Mouse (Mus musculus): ENCODE measurements around the gene E4f1. TPM values are rescaled to one million over a fixed set of nuclear protein-coding genes. Genes with fewer than 3 reads are reported as not detected.

The E4f1 gene
- polyA plus RNA-seq, 1 experiment from 2014 or later = 50.5 TPM

- Histone ChIP-seq H3K9ac (no peak overlapping the region), H3K27me3 (no peaks in the 10 kb centered on the region), H3K27ac (replicated peaks) (peak overlapping the region; percentile 67), H3K4me3 (no peak overlapping the region), H3K9me3 (no peaks in the 10 kb centered on the region), H3K4me2 (no peak overlapping the region), H3K36me3 (peaks cover 44% of the 10 kb centered on the region), H3K4me1 (replicated peaks) (peaks cover 26% of the 10 kb centered on the region)
- peak; percentile 31; the same call in 1 of the 2 replicates for ATAC-seq (ENCODE audit: low FRiP score, low read depth)
- WGBS = 65% methylated on average over 3 of the region's 3 CpGs
These were observed 25.3 kb upstream of the E4f1 start for GRCm38 (mm10) chr17:24495443-24495842.

GRCm38 (mm10) chr17:24494627-24495335 lies 24.7 kb upstream of the E4f1 start:
- no peak overlapping the region for H3K4me2 ChIP-seq
- no peaks in the 10 kb centered on the region for H3K27me3 ChIP-seq
- ATAC-seq (ENCODE audit: low FRiP score, low read depth) = peak; percentile 62; the same call in 1 of the 2 replicates
- peak overlapping the region; percentile 67 for H3K27ac ChIP-seq (replicated peaks)
- H3K4me3 ChIP-seq = no peak overlapping the region
- peaks cover 41% of the 10 kb centered on the region for H3K36me3 ChIP-seq
- H3K9ac ChIP-seq = no peak overlapping the region
- WGBS = 41% methylated on average over 2 of the region's 2 CpGs
- H3K9me3 ChIP-seq = no peaks in the 10 kb centered on the region
- peaks cover 33% of the 10 kb centered on the region for H3K4me1 ChIP-seq (replicated peaks)

GRCm38 (mm10) chr17:24490399-24490798 lies 20.3 kb upstream of the E4f1 start:
- Histone ChIP-seq H3K4me1 (replicated peaks) (peaks cover 47% of the 10 kb centered on the region), H3K27ac (replicated peaks) (peak overlapping the region; percentile 97)
- WGBS = 60% methylated on average over 4 of the region's 4 CpGs

DNA sequence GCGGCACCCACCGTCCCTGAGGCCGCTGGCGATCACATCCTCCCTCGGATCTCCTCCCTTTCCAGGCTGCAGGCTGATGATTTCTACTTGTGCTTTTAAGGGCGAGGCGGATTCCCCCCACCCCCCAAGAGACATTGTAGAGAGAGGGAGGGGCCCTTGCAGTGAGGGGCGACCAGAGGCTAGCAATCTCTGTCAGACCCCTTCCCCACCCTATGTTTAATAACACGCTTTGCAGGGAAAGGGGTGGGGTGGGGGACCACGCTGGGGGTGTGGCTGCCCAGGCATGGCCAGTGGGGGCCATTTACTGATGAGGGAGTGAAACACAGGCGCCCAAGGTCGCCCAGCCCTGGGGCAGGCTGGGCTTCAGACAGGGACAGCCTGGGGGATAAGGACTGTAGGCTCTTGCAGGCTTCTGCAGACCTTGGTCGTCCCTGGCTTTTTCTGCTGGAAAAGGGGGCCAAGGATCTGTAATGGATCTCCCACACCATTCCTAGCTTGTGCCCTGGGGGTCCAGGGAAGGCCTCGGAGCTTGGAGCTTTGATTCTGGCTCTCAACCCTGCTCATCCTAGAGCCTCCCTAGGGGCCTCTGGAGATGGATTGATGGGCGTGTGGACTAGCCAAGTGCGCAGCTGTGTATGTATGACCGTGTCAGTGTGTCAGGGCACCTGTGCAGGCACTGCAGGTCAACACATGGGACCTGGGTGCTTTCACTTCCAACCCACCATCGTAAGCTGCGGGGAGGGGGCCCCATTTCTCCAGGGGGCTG lies 19.3 kb upstream of the E4f1 start:
- 11% methylated on average over 19 of the region's 19 CpGs for WGBS
- ATAC-seq (ENCODE audit: low FRiP score, low read depth) = peak; percentile 52

More at GRCm38 (mm10) chr17:24490399-24490798, 20.3 kb upstream of the E4f1 start:
- Histone ChIP-seq H3K36me3 (peaks cover under 1% of the 10 kb centered on the region; the same call in 1 of the 2 replicates), H3K27me3 (no peaks in the 10 kb centered on the region), H3K9me3 (no peaks in the 10 kb centered on the region), H3K4me3 (peak overlapping the region; percentile 90), H3K9ac (peak overlapping the region; percentile 97; the same call in 1 of the 2 replicates), H3K4me2 (peak overlapping the region; percentile 76)
- ATAC-seq (ENCODE audit: low FRiP score, low read depth) = no peak

DNA sequence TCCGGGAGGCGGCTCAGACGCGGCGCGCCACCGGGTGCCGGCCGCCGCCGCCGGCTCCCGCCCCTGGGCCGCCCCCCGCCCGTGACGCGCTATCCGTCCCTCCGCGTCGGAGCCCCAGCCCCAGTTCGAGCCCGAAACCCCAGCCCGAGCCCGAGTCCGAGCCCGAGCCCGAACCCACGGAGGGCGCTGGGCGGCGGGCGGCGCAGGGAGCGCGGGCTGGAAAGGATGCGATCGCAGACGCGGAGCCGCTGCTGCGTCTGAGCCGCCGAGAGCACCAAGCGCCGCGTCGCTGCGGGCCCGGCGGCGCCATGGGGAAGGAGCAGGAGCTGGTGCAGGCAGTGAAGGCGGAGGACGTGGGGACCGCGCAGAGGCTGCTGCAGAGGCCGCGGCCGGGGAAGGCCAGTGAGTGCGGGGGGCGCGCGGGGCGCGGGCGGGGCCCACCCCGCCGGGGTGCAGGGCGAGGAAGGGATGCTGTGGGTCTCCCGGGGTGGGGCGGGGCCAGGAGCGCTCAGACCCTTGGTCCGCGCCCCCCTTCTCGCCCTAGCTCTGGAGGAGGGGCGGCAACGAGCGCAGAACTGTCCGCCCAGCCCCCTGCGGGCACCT lies 18.6 kb upstream of the E4f1 start:
- under 1% methylated on average over 56 of the region's 81 CpGs for WGBS
- H3K4me3 ChIP-seq = peak overlapping the region; percentile 90
- peak overlapping the region; percentile 76 for H3K4me2 ChIP-seq
- H3K4me1 ChIP-seq (replicated peaks) = peaks cover 41% of the 10 kb centered on the region
- no peaks in the 10 kb centered on the region for H3K9me3 ChIP-seq
- H3K9ac ChIP-seq = peak overlapping the region; percentile 97
- H3K27me3 ChIP-seq = no peaks in the 10 kb centered on the region
- peak; percentile 77 for ATAC-seq (ENCODE audit: low FRiP score, low read depth)
- H3K27ac ChIP-seq (replicated peaks) = peak overlapping the region; percentile 97
- no peaks in the 10 kb centered on the region for H3K36me3 ChIP-seq

More for the DNA sequence above, 19.3 kb upstream of the E4f1 start:
- Histone ChIP-seq H3K27me3 (no peaks in the 10 kb centered on the region), H3K9ac (peak overlapping the region; percentile 97), H3K4me1 (replicated peaks) (peaks cover 41% of the 10 kb centered on the region), H3K36me3 (no peaks in the 10 kb centered on the region), H3K4me2 (peak overlapping the region; percentile 76), H3K27ac (replicated peaks) (peak overlapping the region; percentile 97), H3K4me3 (peak overlapping the region; percentile 90), H3K9me3 (no peaks in the 10 kb centered on the region)

- peak within 1 kb of the TSS; percentile 76 for H3K4me2 ChIP-seq
- H3K4me3 ChIP-seq = peak within 1 kb of the TSS; percentile 90
These were observed 18.1 kb upstream of the E4f1 start, which contains the start of gene Caskin1 for GRCm38 (mm10) chr17:24488186-24488661. Caskin1 (plus strand) TSS chr17:24488601.

GRCm38 (mm10) chr17:24485090-24485860 lies 15.2 kb upstream of the E4f1 start:
- Histone ChIP-seq H3K9ac (peak overlapping the region; percentile 15; the same call in 1 of the 2 replicates), H3K9me3 (no peaks in the 10 kb centered on the region), H3K4me1 (replicated peaks) (peaks cover 31% of the 10 kb centered on the region), H3K36me3 (no peaks in the 10 kb centered on the region), H3K27ac (replicated peaks) (peak overlapping the region; percentile 74), H3K27me3 (no peaks in the 10 kb centered on the region), H3K4me2 (peak overlapping the region; percentile 12; the same call in 1 of the 2 replicates), H3K4me3 (no peak overlapping the region)
- ATAC-seq (ENCODE audit: low FRiP score, low read depth) = no peak
- 42% methylated on average over 11 of the region's 11 CpGs for WGBS

More at GRCm38 (mm10) chr17:24488186-24488661, 18.1 kb upstream of the E4f1 start, which contains the start of gene Caskin1:
- Histone ChIP-seq H3K27me3 (no peaks in the 10 kb centered on the region), H3K4me1 (replicated peaks) (peaks cover 41% of the 10 kb centered on the region), H3K27ac (replicated peaks) (peak within 1 kb of the TSS; percentile 97), H3K36me3 (no peaks in the 10 kb centered on the region), H3K9ac (peak within 1 kb of the TSS; percentile 97), H3K9me3 (no peaks in the 10 kb centered on the region)
- ATAC-seq (ENCODE audit: low FRiP score, low read depth) = peak; percentile 68
- WGBS = under 1% methylated on average over 43 of the region's 45 CpGs

GRCm38 (mm10) chr17:24483495-24483894 lies 13.4 kb upstream of the E4f1 start:
- no peak overlapping the region for H3K27ac ChIP-seq (replicated peaks)
- no peaks in the 10 kb centered on the region for H3K27me3 ChIP-seq
- no peak for ATAC-seq (ENCODE audit: low FRiP score, low read depth)
- no peaks in the 10 kb centered on the region for H3K36me3 ChIP-seq
- no peak overlapping the region for H3K4me3 ChIP-seq
- H3K4me2 ChIP-seq = no peak overlapping the region
- H3K9me3 ChIP-seq = no peaks in the 10 kb centered on the region
- peaks cover 26% of the 10 kb centered on the region for H3K4me1 ChIP-seq (replicated peaks)
- H3K9ac ChIP-seq = no peak overlapping the region
- WGBS = 64% methylated on average over 3 of the region's 3 CpGs

- Histone ChIP-seq H3K9me3 (no peaks in the 10 kb centered on the region), H3K27ac (replicated peaks) (no peak overlapping the region), H3K4me3 (no peak overlapping the region), H3K27me3 (no peaks in the 10 kb centered on the region), H3K4me2 (no peak overlapping the region), H3K4me1 (replicated peaks) (peaks cover 26% of the 10 kb centered on the region), H3K9ac (no peak overlapping the region), H3K36me3 (peaks cover 7% of the 10 kb centered on the region; the same call in 1 of the 2 replicates)
- WGBS = 95% methylated on average over 20 of the region's 20 CpGs
- ATAC-seq (ENCODE audit: low FRiP score, low read depth) = no peak
These were observed 11.1 kb upstream of the E4f1 start for GRCm38 (mm10) chr17:24481027-24481815.

GRCm38 (mm10) chr17:24480201-24480826 lies 10.2 kb upstream of the E4f1 start:
- WGBS = 40% methylated on average over 3 of the region's 3 CpGs
- no peak overlapping the region for H3K27ac ChIP-seq (replicated peaks)
- no peak for ATAC-seq (ENCODE audit: low FRiP score, low read depth)

More at GRCm38 (mm10) chr17:24480201-24480826, 10.2 kb upstream of the E4f1 start:
- Histone ChIP-seq H3K4me1 (replicated peaks) (peaks cover 20% of the 10 kb centered on the region), H3K4me2 (no peak overlapping the region), H3K9ac (no peak overlapping the region), H3K27me3 (no peaks in the 10 kb centered on the region), H3K4me3 (no peak overlapping the region), H3K36me3 (peaks cover 17% of the 10 kb centered on the region), H3K9me3 (no peaks in the 10 kb centered on the region)
